Mouse (Mus musculus): ENCODE data around the gene Mis12. TPM values are rescaled to one million over a fixed set of nuclear protein-coding genes. Genes with fewer than 3 reads are reported as not detected.

Mis12 gene
- polyA plus RNA-seq, 1 experiment from 2014 or later = 58.0 TPM

DNA sequence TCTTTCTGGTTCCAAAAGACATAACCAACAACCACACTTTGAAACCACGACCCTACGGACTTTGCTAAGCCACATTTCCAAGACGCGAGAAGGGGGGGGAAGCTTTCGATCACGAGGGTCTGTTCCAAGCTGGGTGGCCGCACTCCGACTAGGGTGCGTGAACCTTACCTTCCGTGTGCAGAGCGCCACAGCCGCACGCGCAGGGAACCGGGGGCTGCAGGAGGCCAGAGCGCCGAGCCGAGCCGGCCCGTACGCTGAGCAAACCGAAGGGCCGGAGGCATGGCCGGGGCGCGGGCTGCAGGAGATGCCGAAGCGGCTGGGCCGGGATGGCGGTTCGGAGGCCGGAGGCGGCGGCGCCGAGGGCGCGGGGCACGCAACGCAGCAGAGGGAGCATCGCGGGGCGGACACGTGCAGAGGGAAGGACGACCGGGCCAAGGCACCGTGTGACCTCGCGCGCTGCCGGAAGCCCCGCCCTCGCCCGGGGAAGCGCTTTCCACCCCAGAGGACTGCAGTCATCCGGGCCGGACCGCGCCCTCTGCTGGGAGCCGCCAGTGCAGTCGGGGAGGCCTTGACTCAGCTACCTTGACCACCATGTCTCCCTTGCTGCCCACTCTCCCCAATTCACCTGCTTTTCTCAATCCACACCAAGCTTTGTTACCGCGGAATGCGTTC lies 36.7 kb upstream of the Mis12 start, which contains the start of gene C1qbp:
C1qbp (minus strand) TSS at position 470 of the 672 bp plus-strand sequence.
- Histone ChIP-seq H3K27ac (no peak within 1 kb of the TSS), H3K36me3 (peaks cover 62% of the 10 kb centered on the region), H3K4me2 (replicated peaks) (peak within 1 kb of the TSS; percentile 69), H3K9me3 (no peaks in the 10 kb centered on the region), H3K4me1 (peaks cover 6% of the 10 kb centered on the region; the same call in 1 of the 2 replicates), H3K27me3 (no peaks in the 10 kb centered on the region), H3K9ac (peak within 1 kb of the TSS; percentile 96), H3K4me3 (peak within 1 kb of the TSS; percentile 100)
- ATAC-seq (ENCODE audit: insufficient number of reproducible peaks, insufficient read depth, low FRiP score, low TSS enrichment) = peak; percentile 84
- WGBS = under 1% methylated on average over 53 of the region's 64 CpGs

DNA sequence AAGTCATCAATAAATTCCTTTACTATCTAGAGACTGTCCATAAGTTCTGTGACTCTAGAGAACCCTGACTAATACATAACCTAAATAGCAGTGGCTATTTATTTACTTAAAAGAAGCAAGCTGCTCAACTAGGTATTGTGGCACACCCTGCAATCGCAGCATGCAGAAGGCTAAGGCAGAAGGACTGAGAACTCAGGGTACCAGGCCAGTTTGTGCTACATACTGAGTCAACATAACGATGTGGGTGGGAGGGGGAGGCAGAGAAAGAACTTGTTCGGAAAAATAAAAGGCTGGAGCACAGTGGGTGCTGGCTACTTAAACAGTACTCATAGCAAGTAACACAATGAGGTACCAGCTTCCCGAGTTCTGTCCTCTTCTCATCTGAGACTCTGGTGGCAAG lies 18.2 kb upstream of the Mis12 start:
- Histone ChIP-seq H3K9me3 (no peaks in the 10 kb centered on the region), H3K36me3 (peaks cover 28% of the 10 kb centered on the region), H3K4me2 (replicated peaks) (no peak overlapping the region), H3K27ac (no peak overlapping the region), H3K4me1 (peaks cover 11% of the 10 kb centered on the region), H3K27me3 (no peaks in the 10 kb centered on the region), H3K9ac (no peak overlapping the region), H3K4me3 (no peak overlapping the region)
- ATAC-seq (ENCODE audit: insufficient number of reproducible peaks, insufficient read depth, low FRiP score, low TSS enrichment) = no peak
- WGBS = 91% methylated on average over 4 of the region's 4 CpGs

DNA sequence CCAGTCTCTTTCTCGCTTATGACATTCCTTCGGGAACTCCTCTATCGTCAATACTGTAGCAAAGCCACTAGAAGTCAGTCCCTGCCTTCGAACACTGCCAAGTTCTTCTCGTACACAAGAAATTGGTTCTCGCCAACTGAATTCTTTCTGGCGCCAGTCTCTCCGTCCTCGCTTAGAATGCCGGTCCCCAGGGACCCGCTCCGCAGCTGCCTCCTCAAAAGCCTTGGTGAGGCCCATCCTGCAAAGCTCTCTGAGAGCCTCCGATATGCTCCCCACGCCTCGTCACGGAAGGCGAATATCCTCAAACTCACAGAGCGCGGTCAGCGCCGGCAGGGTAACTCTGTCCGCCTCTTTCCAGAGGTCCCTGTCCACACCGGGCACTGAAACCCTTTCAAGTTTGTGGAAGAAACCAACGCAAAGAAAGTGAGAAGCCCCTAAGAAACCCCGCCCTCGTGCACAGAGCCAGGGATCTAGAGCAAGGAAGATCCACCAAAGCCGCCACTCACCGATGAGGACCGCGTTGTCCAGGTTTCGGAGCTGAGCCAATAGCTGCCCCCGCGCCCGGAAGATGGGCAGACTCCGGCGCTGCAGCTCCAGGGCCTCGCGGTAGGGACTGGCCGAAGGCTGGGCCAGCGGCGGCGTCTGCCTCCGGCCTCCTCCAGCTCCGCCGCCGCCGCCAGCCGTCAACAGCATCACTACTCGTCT lies 15.6 kb upstream of the Mis12 start:
- Histone ChIP-seq H3K36me3 (peaks cover 19% of the 10 kb centered on the region), H3K4me2 (replicated peaks) (peak overlapping the region; percentile 83), H3K27me3 (no peaks in the 10 kb centered on the region), H3K9ac (peak overlapping the region; percentile 70), H3K4me3 (peak overlapping the region; percentile 86), H3K27ac (peak overlapping the region; percentile 78), H3K4me1 (peaks cover 11% of the 10 kb centered on the region), H3K9me3 (no peaks in the 10 kb centered on the region)
- peak; percentile 68 for ATAC-seq (ENCODE audit: insufficient number of reproducible peaks, insufficient read depth, low FRiP score, low TSS enrichment)
- under 1% methylated on average over 49 of the region's 49 CpGs for WGBS

DNA sequence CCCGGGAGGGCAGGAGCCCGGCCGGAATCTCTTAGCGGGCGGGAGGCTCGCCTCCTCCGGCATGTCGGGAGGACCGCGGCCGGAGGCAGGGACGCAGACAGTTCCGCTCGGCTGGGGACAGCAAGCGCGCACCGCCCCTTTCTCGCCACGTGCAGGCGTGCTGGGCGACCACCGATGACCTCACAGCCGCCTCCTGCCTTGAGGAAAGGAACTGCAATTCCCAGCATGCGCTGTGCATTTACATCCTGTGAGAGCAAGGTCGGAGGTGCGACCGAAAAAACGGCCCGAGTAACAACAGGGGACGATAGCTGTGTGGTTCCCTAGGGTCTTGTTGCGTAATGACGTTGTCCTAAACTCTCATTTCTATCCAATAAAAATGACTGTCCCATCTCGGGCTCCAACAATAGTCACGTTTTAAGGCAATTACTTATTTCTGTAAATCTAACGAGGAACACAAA lies 15.1 kb upstream of the Mis12 start, which contains the start of gene Dhx33:
Dhx33 (minus strand) TSS at position 122 of the 458 bp plus-strand sequence.
- WGBS = under 1% methylated on average over 35 of the region's 35 CpGs

DNA sequence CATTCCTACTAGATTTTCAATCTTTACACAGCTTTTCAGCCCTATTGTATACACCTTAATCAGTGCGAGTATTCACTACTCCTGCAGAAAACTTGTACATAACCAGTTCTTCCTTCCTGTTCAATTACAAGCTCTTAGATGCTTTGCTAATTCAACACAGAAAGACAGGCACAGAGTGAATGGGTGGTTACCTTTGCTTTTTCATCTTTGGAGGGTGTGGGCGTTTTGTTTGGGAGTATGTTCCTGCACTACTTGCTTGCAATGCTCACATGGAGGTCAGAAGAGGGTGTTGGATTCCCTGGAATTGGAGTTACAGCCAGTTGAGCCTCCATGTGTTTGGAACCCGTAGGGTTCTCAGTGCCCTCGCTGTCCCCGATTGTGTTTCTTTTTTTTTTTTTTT lies 14.4 kb upstream of the Mis12 start:
- H3K4me3 ChIP-seq = peak overlapping the region; percentile 86
- no peak for ATAC-seq (ENCODE audit: insufficient number of reproducible peaks, insufficient read depth, low FRiP score, low TSS enrichment)

More for the DNA sequence above, 15.1 kb upstream of the Mis12 start, which contains the start of gene Dhx33:
- Histone ChIP-seq H3K4me1 (peaks cover 11% of the 10 kb centered on the region), H3K4me3 (peak within 1 kb of the TSS; percentile 86), H3K27ac (peak within 1 kb of the TSS; percentile 78), H3K4me2 (replicated peaks) (peak within 1 kb of the TSS; percentile 83), H3K9ac (peak within 1 kb of the TSS; percentile 70), H3K9me3 (no peaks in the 10 kb centered on the region), H3K36me3 (peaks cover 19% of the 10 kb centered on the region), H3K27me3 (no peaks in the 10 kb centered on the region)
- ATAC-seq (ENCODE audit: insufficient number of reproducible peaks, insufficient read depth, low FRiP score, low TSS enrichment) = peak; percentile 93

DNA sequence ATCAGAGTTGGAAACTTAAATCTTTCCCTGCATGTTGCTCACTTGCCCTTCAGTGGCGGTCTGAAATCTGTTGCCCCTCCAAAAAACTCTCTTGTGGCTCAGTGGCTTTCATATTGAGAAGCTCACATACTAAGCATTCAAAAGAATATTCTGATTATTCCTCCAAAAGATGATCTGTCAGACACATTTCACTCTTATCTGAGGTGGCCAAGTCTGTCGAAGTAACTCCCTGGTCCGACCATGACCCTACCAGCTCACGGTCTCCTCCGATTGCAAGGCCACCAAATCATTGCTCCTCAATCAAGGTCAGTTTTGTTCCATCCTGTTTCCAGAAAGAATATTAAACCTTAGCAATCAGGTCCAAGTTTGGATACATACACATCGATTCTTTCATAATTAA lies 12.4 kb upstream of the Mis12 start:
- 92% methylated on average over 6 of the region's 6 CpGs for WGBS
- H3K4me1 ChIP-seq = peaks cover 11% of the 10 kb centered on the region
- H3K9me3 ChIP-seq = no peaks in the 10 kb centered on the region
- no peak for ATAC-seq (ENCODE audit: insufficient number of reproducible peaks, insufficient read depth, low FRiP score, low TSS enrichment)
- H3K27me3 ChIP-seq = no peaks in the 10 kb centered on the region
- no peak overlapping the region for H3K9ac ChIP-seq
- no peak overlapping the region for H3K4me3 ChIP-seq
- H3K27ac ChIP-seq = no peak overlapping the region
- peaks cover 32% of the 10 kb centered on the region for H3K36me3 ChIP-seq
- no peak overlapping the region for H3K4me2 ChIP-seq (replicated peaks)

More for the DNA sequence above, 14.4 kb upstream of the Mis12 start:
- WGBS = 53% methylated on average over 5 of the region's 5 CpGs
- no peak overlapping the region for H3K9ac ChIP-seq
- peak overlapping the region; percentile 83 for H3K4me2 ChIP-seq (replicated peaks)
- peaks cover 17% of the 10 kb centered on the region for H3K36me3 ChIP-seq
- H3K27me3 ChIP-seq = no peaks in the 10 kb centered on the region
- H3K27ac ChIP-seq = no peak overlapping the region
- peaks cover 11% of the 10 kb centered on the region for H3K4me1 ChIP-seq
- no peaks in the 10 kb centered on the region for H3K9me3 ChIP-seq

DNA sequence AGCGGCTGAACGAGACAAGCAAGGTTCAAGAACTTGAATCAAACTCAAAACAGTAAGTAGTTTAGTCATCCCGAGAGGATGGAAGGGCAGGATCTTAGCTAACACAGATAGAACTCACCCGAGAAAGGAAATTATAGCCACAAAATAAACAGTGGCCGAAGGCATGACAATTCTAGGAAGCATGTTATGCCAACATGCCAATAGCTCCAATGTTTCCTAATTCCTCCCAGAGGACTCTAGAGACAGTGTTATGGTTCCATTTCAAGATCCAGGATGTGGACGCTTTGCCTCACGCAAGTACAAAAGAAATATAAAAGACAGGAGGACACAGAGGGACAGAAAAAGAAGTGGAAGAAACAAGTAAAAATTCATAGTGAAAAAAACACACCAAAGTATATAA lies 11.6 kb upstream of the Mis12 start:
- Histone ChIP-seq H3K9ac (no peak overlapping the region), H3K4me2 (replicated peaks) (no peak overlapping the region), H3K27me3 (no peaks in the 10 kb centered on the region), H3K27ac (no peak overlapping the region), H3K4me1 (peaks cover 7% of the 10 kb centered on the region), H3K4me3 (no peak overlapping the region), H3K9me3 (no peaks in the 10 kb centered on the region), H3K36me3 (peaks cover 40% of the 10 kb centered on the region)
- ATAC-seq (ENCODE audit: insufficient number of reproducible peaks, insufficient read depth, low FRiP score, low TSS enrichment) = no peak
- WGBS = 90% methylated on average over 7 of the region's 7 CpGs

DNA sequence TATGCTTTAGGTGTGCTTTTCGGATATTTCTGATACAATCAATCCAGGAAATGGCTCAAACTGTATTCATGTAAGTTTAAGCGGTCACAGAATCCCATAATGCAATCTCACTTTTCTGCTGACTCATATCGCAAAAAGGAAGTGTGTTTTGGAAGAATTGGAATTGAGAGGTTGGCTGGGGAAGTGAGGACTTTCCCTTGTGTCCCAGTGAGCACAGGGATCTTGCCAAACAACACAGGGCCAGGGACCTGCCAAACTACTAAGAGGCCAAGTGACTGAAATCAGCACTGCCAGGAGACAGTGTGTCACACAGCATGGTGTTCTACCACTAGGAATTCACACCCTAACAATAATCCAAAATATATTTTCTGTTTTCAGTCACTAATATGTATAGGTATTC lies 11.1 kb upstream of the Mis12 start:
- Histone ChIP-seq H3K4me1 (peaks cover 2% of the 10 kb centered on the region), H3K36me3 (peaks cover 42% of the 10 kb centered on the region), H3K4me2 (replicated peaks) (no peak overlapping the region), H3K9me3 (no peaks in the 10 kb centered on the region), H3K4me3 (no peak overlapping the region), H3K27ac (no peak overlapping the region), H3K27me3 (no peaks in the 10 kb centered on the region), H3K9ac (no peak overlapping the region)
- 88% methylated on average over 3 of the region's 3 CpGs for WGBS
- no peak for ATAC-seq (ENCODE audit: insufficient number of reproducible peaks, insufficient read depth, low FRiP score, low TSS enrichment)

DNA sequence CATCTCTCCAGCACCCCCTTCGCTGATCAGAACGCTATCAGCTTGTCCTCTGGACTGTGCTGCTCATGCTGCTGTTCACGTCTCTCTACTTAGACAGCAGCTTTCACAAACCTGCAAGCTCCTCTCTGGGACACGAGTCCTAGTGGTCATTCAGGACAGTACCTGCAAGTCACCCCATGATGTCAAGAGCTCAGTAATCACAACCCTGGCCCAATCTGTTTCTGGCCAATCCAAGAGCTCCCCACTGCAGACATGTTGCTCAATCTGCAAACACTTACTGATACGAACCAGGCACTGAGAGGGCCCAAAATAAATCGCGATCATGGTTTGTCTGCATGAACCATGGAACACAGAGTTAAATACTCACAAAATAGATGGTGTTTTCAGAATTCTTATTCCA lies 6.7 kb upstream of the Mis12 start:
- Histone ChIP-seq H3K4me2 (replicated peaks) (no peak overlapping the region), H3K27ac (no peak overlapping the region), H3K27me3 (no peaks in the 10 kb centered on the region), H3K36me3 (peaks cover 38% of the 10 kb centered on the region), H3K4me1 (peaks cover 6% of the 10 kb centered on the region; the same call in 1 of the 2 replicates), H3K9me3 (no peaks in the 10 kb centered on the region), H3K9ac (no peak overlapping the region), H3K4me3 (no peak overlapping the region)
- ATAC-seq (ENCODE audit: insufficient number of reproducible peaks, insufficient read depth, low FRiP score, low TSS enrichment) = no peak
- WGBS = 89% methylated on average over 7 of the region's 7 CpGs

DNA sequence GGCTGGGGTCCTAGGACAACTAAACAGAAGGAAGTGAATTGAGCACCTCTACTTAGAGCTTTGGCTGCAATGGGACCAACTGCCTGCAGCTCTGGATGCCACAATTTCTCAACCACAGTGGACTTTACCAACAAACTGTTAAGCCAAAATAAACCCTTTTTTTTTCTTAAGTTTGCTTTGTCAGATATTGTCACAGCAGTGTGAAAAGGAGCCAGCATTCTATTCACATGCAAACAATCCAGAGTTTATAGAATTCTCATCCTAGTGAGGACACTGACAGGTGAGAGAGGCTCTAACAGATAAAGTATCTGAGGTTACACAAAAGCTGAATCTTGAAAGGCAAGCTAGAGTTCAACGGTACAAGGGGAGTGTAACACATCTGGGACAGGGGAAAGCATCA lies 2.4 kb upstream of the Mis12 start:
- Histone ChIP-seq H3K9ac (no peak overlapping the region), H3K4me2 (replicated peaks) (no peak overlapping the region), H3K9me3 (no peaks in the 10 kb centered on the region), H3K4me1 (peaks cover 20% of the 10 kb centered on the region; the same call in 1 of the 2 replicates), H3K27ac (no peak overlapping the region), H3K27me3 (no peaks in the 10 kb centered on the region), H3K4me3 (no peak overlapping the region), H3K36me3 (peaks cover 15% of the 10 kb centered on the region)
- WGBS = 93% methylated on average over 1 of the region's 1 CpGs
- no peak for ATAC-seq (ENCODE audit: insufficient number of reproducible peaks, insufficient read depth, low FRiP score, low TSS enrichment)

DNA sequence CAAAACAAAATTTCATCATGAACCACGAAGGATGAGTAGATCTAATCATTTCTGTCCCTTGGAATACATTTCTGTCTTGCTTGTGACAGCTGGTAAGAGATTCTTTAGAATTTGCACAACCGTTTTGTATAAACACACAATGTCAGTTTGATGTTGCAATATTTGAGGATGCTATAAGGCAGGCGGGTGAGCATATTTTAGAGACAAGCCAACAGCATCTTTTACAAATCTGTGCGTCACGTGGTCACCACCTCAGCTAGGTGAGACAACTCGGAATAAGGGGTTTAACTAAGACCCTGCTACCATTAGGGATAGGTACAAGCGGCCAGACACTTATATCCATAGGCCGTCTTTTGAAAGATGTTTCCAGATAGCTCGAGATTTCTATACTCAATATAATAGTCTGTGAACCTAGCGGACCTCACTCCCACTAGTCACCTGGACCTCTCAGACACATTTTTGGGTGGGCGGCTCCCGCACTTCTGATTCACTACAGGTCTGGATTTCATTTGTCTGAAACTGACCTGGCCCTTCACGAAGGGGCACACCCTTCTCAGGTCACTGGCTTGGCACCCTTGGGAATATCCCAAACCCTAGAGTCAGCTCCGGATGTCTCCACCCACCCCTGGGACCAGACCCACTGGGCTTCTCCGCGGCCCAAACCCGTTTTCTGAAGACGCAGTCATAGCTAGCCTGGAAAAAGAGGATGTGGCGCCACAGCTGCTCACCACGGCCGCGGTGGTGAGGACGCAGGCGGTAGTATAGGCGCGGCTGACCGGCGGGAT lies 803 bp upstream of the Mis12 start:
- Histone ChIP-seq H3K9me3 (no peaks in the 10 kb centered on the region), H3K36me3 (peaks cover 6% of the 10 kb centered on the region), H3K4me2 (replicated peaks) (peak overlapping the region; percentile 71), H3K27me3 (no peaks in the 10 kb centered on the region), H3K4me3 (peak overlapping the region; percentile 97), H3K27ac (peak overlapping the region; percentile 65; the same call in 1 of the 2 replicates), H3K4me1 (peaks cover 23% of the 10 kb centered on the region; the same call in 1 of the 2 replicates), H3K9ac (peak overlapping the region; percentile 93)
- peak; percentile 24; the same call in 1 of the 2 replicates for ATAC-seq (ENCODE audit: insufficient number of reproducible peaks, insufficient read depth, low FRiP score, low TSS enrichment)
- WGBS = 6% methylated on average over 28 of the region's 28 CpGs
